Mouse (Mus musculus) megakaryocyte, embryonic 14.5 days (primary cell): Measurements from ENCODE around the gene N4bp2l2.

ENCODE experiments used
- FLI1 ChIP-seq: IDR thresholded peaks from 2 replicates; pipeline ENCODE4 v1.6.1; 2012; ENCODE audit warnings: low read length, inconsistent platforms, mixed read lengths
- GATA1 ChIP-seq: IDR thresholded peaks from 3 replicates; pipeline ENCODE4 v1.6.1; 2012; ENCODE audit warnings: mixed read lengths, low read length, inconsistent platforms, borderline replicate concordance

DNA sequence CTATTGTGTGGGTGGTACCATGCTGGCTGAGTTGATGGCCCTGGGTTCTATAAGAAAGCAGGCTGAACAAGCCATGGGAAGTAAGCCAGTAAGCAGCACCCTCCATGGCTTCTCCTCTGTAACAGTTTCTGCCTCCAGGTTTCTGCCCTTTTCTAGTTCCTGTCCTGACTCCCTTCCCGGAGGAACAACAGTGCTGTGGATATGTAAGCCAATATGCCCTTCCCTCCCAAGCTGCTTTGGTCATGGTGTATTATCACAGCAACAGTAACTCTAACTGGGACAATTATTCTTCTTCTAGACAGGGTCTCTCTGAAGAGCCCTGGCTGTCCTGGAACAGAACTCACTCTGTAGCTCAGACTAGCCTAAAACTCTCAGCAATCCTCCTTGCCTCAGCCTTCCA, 54.8 kb downstream of the N4bp2l2 start:
- TF ChIP-seq GATA1, result no peak
- TF ChIP-seq FLI1, result no peak
